13 mouse cellular contexts compared by ENCODE assay signal in the genomic region with DNA sequence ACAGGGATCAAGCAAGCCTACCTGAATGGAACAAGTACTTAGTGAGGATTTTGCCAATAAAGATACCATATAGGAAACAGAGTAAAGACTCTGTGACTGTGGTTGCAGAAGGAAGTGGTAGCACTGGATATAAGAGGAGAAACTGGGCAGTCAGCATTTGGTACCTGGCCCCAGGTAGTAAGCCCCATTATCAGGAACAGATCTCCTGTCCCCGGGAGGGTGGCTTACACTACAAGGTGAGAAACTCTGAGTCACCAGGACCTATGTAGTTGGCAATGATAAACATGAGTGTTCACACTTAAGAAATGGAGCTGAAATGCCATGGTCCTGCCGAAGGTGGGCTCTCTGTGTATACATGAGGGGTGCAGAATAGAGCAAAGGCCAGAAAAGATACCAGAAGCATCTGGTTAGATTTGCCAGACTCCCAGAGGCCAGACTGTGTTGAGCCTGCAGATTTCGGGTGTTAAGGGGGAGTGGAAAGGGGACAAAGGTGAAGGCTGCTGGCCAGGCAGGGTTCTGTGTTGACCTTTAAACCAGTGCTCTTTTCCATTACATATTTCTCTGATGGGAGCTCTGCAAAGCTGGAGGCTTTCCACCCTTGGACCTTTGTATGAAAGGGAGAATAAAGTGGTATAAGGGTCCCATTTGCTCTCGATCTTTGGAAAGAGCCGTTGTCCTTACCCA.
DNase-seq lines count a peak whose midpoint lies in the region.
"Had no signal": no experiment of that assay in that cellular context is flagged by ENCODE, and none has a peak within 500 bp of the region (broad histone marks: within the 10 kb centered on the region; RNA-seq: fewer than 3 reads in every experiment).

No protein-coding gene starts in this region.

- DNase-seq in kidney, adult 11 months: peak; percentile 82
- no peak for DNase-seq in kidney, postnatal 4 days
- DNase-seq in urinary bladder, postnatal 36 days (ENCODE audit: low spot score in 2 of 2): peak; percentile 15 to 41
- no peak for DNase-seq in urinary bladder, postnatal 4 days (ENCODE audit: low spot score in 2 of 2)
- DNase-seq in kidney, postnatal 25 days: peak; percentile 60 to 83
- peak; percentile 77 for DNase-seq in yolk sac, embryonic 10.5 days (ENCODE audit: low spot score)
- DNase-seq in embryo, embryonic 11 days: no peak
- DNase-seq in gastrocnemius, postnatal 10 days: no peak
- DNase-seq: cerebellum, postnatal 10 days; gastrocnemius, postnatal 36 days; lung, adult 18-20 months; lung, postnatal 4 days; right cerebral cortex, postnatal 14 days had no signal

Comparison
In these comparisons a context has a peak if more than half of its experiments do, and no peak if none do; other contexts are left out.
1. DNase-seq: peak in kidney, adult 11 months (single experiment), urinary bladder, postnatal 36 days (2 of 2), kidney, postnatal 25 days (2 of 2) and yolk sac, embryonic 10.5 days (single experiment); none in kidney, postnatal 4 days (0 of 2), urinary bladder, postnatal 4 days (0 of 2), embryo, embryonic 11 days (single experiment) and gastrocnemius, postnatal 10 days (single experiment).